Mouse (Mus musculus): Measurements from ENCODE around the gene Bcl2l11. TPM values are rescaled to one million over a fixed set of nuclear protein-coding genes. Genes with fewer than 3 reads are reported as not detected.

Gene Bcl2l11
- polyA plus RNA-seq (2012; ENCODE audit: insufficient read depth, insufficient read length, missing spikeins): 1.1 and 2.9 TPM in 2 replicates

- Histone ChIP-seq H3K4me3 (ENCODE audit: insufficient read depth, low read depth, low read length) (peak within 1 kb of the TSS; percentile 81), H3K4me1 (ENCODE audit: control insufficient read depth, insufficient read depth, insufficient read length, low read length) (peaks cover 10% of the 10 kb centered on the region; the same call in 1 of the 2 replicates), H3K27ac (replicated peaks; ENCODE audit: low read depth, low read length) (no peak within 1 kb of the TSS)
These were observed at the start of gene Bcl2l11 for GRCm38 (mm10) chr2:128125635-128126470. TSS of gene Bcl2l11 (plus strand) at chr2:128126038.

- no peaks in the 10 kb centered on the region for H3K4me1 ChIP-seq (ENCODE audit: control insufficient read depth, insufficient read depth, insufficient read length, low read length)
- no peak overlapping the region for H3K27ac ChIP-seq (replicated peaks; ENCODE audit: low read depth, low read length)
- no peak overlapping the region for H3K4me3 ChIP-seq (ENCODE audit: insufficient read depth, low read depth, low read length)
These were observed 48.9 kb upstream of the Bcl2l11 start for GRCm38 (mm10) chr2:128076936-128077335.

GRCm38 (mm10) chr2:128078859-128079258 is 47.0 kb upstream of the Bcl2l11 start:
- H3K4me1 ChIP-seq (ENCODE audit: control insufficient read depth, insufficient read depth, insufficient read length, low read length): no peaks in the 10 kb centered on the region
- no peak overlapping the region for H3K27ac ChIP-seq (replicated peaks; ENCODE audit: low read depth, low read length)
- H3K4me3 ChIP-seq (ENCODE audit: insufficient read depth, low read depth, low read length): no peak overlapping the region

GRCm38 (mm10) chr2:128079316-128079715 is 46.5 kb upstream of the Bcl2l11 start:
- no peak overlapping the region for H3K4me3 ChIP-seq (ENCODE audit: insufficient read depth, low read depth, low read length)
- H3K4me1 ChIP-seq (ENCODE audit: control insufficient read depth, insufficient read depth, insufficient read length, low read length): no peaks in the 10 kb centered on the region
- no peak overlapping the region for H3K27ac ChIP-seq (replicated peaks; ENCODE audit: low read depth, low read length)

- H3K4me1 ChIP-seq (ENCODE audit: control insufficient read depth, insufficient read depth, insufficient read length, low read length): peaks cover 3% of the 10 kb centered on the region; the same call in 1 of the 2 replicates
These were observed 42.0 kb upstream of the Bcl2l11 start for GRCm38 (mm10) chr2:128083844-128084243.

GRCm38 (mm10) chr2:128084607-128085006 is 41.2 kb upstream of the Bcl2l11 start:
- Histone ChIP-seq H3K4me3 (ENCODE audit: insufficient read depth, low read depth, low read length) (no peak overlapping the region), H3K4me1 (ENCODE audit: control insufficient read depth, insufficient read depth, insufficient read length, low read length) (peaks cover 3% of the 10 kb centered on the region; the same call in 1 of the 2 replicates), H3K27ac (replicated peaks; ENCODE audit: low read depth, low read length) (no peak overlapping the region)

More at GRCm38 (mm10) chr2:128083844-128084243, 42.0 kb upstream of the Bcl2l11 start:
- Histone ChIP-seq H3K4me3 (ENCODE audit: insufficient read depth, low read depth, low read length) (no peak overlapping the region), H3K27ac (replicated peaks; ENCODE audit: low read depth, low read length) (no peak overlapping the region)

GRCm38 (mm10) chr2:128085481-128085880 is 40.4 kb upstream of the Bcl2l11 start:
- Histone ChIP-seq H3K4me3 (ENCODE audit: insufficient read depth, low read depth, low read length) (no peak overlapping the region), H3K27ac (replicated peaks; ENCODE audit: low read depth, low read length) (no peak overlapping the region), H3K4me1 (ENCODE audit: control insufficient read depth, insufficient read depth, insufficient read length, low read length) (peaks cover 3% of the 10 kb centered on the region; the same call in 1 of the 2 replicates)

GRCm38 (mm10) chr2:128086301-128086886 is 39.4 kb upstream of the Bcl2l11 start:
- H3K4me1 ChIP-seq (ENCODE audit: control insufficient read depth, insufficient read depth, insufficient read length, low read length): peaks cover 3% of the 10 kb centered on the region; the same call in 1 of the 2 replicates
- H3K27ac ChIP-seq (replicated peaks; ENCODE audit: low read depth, low read length): no peak overlapping the region
- no peak overlapping the region for H3K4me3 ChIP-seq (ENCODE audit: insufficient read depth, low read depth, low read length)

GRCm38 (mm10) chr2:128086996-128087526 is 38.8 kb upstream of the Bcl2l11 start:
- Histone ChIP-seq H3K27ac (replicated peaks; ENCODE audit: low read depth, low read length) (no peak overlapping the region), H3K4me3 (ENCODE audit: insufficient read depth, low read depth, low read length) (no peak overlapping the region)

GRCm38 (mm10) chr2:128087798-128088545 is 37.9 kb upstream of the Bcl2l11 start:
- Histone ChIP-seq H3K27ac (replicated peaks; ENCODE audit: low read depth, low read length) (no peak overlapping the region), H3K4me3 (ENCODE audit: insufficient read depth, low read depth, low read length) (no peak overlapping the region), H3K4me1 (ENCODE audit: control insufficient read depth, insufficient read depth, insufficient read length, low read length) (peaks cover 3% of the 10 kb centered on the region; the same call in 1 of the 2 replicates)

More at GRCm38 (mm10) chr2:128086996-128087526, 38.8 kb upstream of the Bcl2l11 start:
- peaks cover 3% of the 10 kb centered on the region; the same call in 1 of the 2 replicates for H3K4me1 ChIP-seq (ENCODE audit: control insufficient read depth, insufficient read depth, insufficient read length, low read length)

GRCm38 (mm10) chr2:128090283-128090885 is 35.5 kb upstream of the Bcl2l11 start:
- no peak overlapping the region for H3K27ac ChIP-seq (replicated peaks; ENCODE audit: low read depth, low read length)
- H3K4me3 ChIP-seq (ENCODE audit: insufficient read depth, low read depth, low read length): no peak overlapping the region
- H3K4me1 ChIP-seq (ENCODE audit: control insufficient read depth, insufficient read depth, insufficient read length, low read length): peaks cover 3% of the 10 kb centered on the region; the same call in 1 of the 2 replicates

- Histone ChIP-seq H3K4me3 (ENCODE audit: insufficient read depth, low read depth, low read length) (no peak overlapping the region), H3K4me1 (ENCODE audit: control insufficient read depth, insufficient read depth, insufficient read length, low read length) (no peaks in the 10 kb centered on the region), H3K27ac (replicated peaks; ENCODE audit: low read depth, low read length) (no peak overlapping the region)
These were observed 34.1 kb upstream of the Bcl2l11 start for GRCm38 (mm10) chr2:128091431-128092369.

GRCm38 (mm10) chr2:128092451-128092850 is 33.4 kb upstream of the Bcl2l11 start:
- Histone ChIP-seq H3K27ac (replicated peaks; ENCODE audit: low read depth, low read length) (no peak overlapping the region), H3K4me1 (ENCODE audit: control insufficient read depth, insufficient read depth, insufficient read length, low read length) (no peaks in the 10 kb centered on the region), H3K4me3 (ENCODE audit: insufficient read depth, low read depth, low read length) (no peak overlapping the region)

Data from brown adipose tissue, adult 24 weeks (tissue).